Mouse (Mus musculus) activated CD4-positive, CD25-positive, alpha-beta regulatory T cell, adult 4 months (primary cell): Measurements from ENCODE around the gene Vps26c. TPM values are rescaled to one million over a fixed set of nuclear protein-coding genes. Genes with fewer than 3 reads are reported as not detected.
"Not testable (repeated sequence)": the region's sequence is repeated elsewhere in the genome, so short reads cannot be mapped to it uniquely, and the experiment has no call there.

Experiments
- ATAC-seq: one replicate; pipeline ENCODE4 v1.8.0; 2017
- polyA plus RNA-seq, 2 experiments: library from polyadenylated mRNA; unstranded; fragments of 100-300 nt; shearing (Covaris generic); gene quantifications; one replicate each; pipeline ENCODE4 v1.2.1; 2017

The Vps26c gene
- polyA plus RNA-seq, 2 experiments from 2014 or later = 78.2 to 81.7 TPM

- ATAC-seq = no peak
These were observed 19.3 kb upstream of the Vps26c start for GRCm38 (mm10) chr16:94545781-94546562.

GRCm38 (mm10) chr16:94544540-94545105 lies 18.0 kb upstream of the Vps26c start:
- ATAC-seq = no peak

GRCm38 (mm10) chr16:94542898-94543297 lies 16.3 kb upstream of the Vps26c start:
- ATAC-seq = no peak

GRCm38 (mm10) chr16:94540140-94540539 lies 13.5 kb upstream of the Vps26c start:
- ATAC-seq = no peak

- ATAC-seq = no peak
These were observed 10.5 kb upstream of the Vps26c start for GRCm38 (mm10) chr16:94537159-94537527.

- no peak for ATAC-seq
These were observed 10.0 kb upstream of the Vps26c start for GRCm38 (mm10) chr16:94536417-94537158.

GRCm38 (mm10) chr16:94535716-94536115 lies 9.1 kb upstream of the Vps26c start:
- ATAC-seq = no peak

GRCm38 (mm10) chr16:94533679-94534078 lies 7.0 kb upstream of the Vps26c start:
- ATAC-seq = no peak

- no peak for ATAC-seq
These were observed 4.6 kb upstream of the Vps26c start for GRCm38 (mm10) chr16:94531268-94531667.

GRCm38 (mm10) chr16:94527546-94527945 lies 916 bp upstream of the Vps26c start:
- no peak for ATAC-seq

GRCm38 (mm10) chr16:94527152-94527534 lies 513 bp upstream of the Vps26c start:
- ATAC-seq = no peak

GRCm38 (mm10) chr16:94525955-94526343 lies 681 bp downstream of the Vps26c start:
- no peak for ATAC-seq

GRCm38 (mm10) chr16:94524691-94525090 lies 1.9 kb downstream of the Vps26c start:
- no peak for ATAC-seq

- ATAC-seq = no peak
These were observed 2.8 kb downstream of the Vps26c start for GRCm38 (mm10) chr16:94523594-94524377.

- ATAC-seq = no peak
These were observed 7.6 kb downstream of the Vps26c start for GRCm38 (mm10) chr16:94519028-94519427.

GRCm38 (mm10) chr16:94517606-94518005 lies 9.0 kb downstream of the Vps26c start:
- no peak for ATAC-seq

- ATAC-seq = peak; percentile 63
These were observed 16.6 kb downstream of the Vps26c start for GRCm38 (mm10) chr16:94509983-94510382.

GRCm38 (mm10) chr16:94508769-94509168 lies 17.9 kb downstream of the Vps26c start:
- no peak for ATAC-seq

- ATAC-seq = no peak
These were observed 19.6 kb downstream of the Vps26c start for GRCm38 (mm10) chr16:94507071-94507470.

- ATAC-seq = no peak
These were observed 22.4 kb downstream of the Vps26c start for GRCm38 (mm10) chr16:94504192-94504591.

GRCm38 (mm10) chr16:94497911-94498310 lies 28.7 kb downstream of the Vps26c start:
- no peak for ATAC-seq

- not testable (repeated sequence) for ATAC-seq
These were observed 29.5 kb downstream of the Vps26c start for GRCm38 (mm10) chr16:94497176-94497575.

GRCm38 (mm10) chr16:94489326-94489725 lies 37.3 kb downstream of the Vps26c start:
- no peak for ATAC-seq
